Mouse (Mus musculus) retina, embryonic 14.5 days (tissue): ENCODE data around the gene Lrp1.
A peak's percentile ranks its signal among the peaks of the same experiment; 100 is the strongest.

Source experiments
- DNase-seq: peaks from one replicate; pipeline ENCODE4 v3.0.0-alpha.2; 2015; ENCODE audit warnings: low spot score

The Lrp1 gene

DNA sequence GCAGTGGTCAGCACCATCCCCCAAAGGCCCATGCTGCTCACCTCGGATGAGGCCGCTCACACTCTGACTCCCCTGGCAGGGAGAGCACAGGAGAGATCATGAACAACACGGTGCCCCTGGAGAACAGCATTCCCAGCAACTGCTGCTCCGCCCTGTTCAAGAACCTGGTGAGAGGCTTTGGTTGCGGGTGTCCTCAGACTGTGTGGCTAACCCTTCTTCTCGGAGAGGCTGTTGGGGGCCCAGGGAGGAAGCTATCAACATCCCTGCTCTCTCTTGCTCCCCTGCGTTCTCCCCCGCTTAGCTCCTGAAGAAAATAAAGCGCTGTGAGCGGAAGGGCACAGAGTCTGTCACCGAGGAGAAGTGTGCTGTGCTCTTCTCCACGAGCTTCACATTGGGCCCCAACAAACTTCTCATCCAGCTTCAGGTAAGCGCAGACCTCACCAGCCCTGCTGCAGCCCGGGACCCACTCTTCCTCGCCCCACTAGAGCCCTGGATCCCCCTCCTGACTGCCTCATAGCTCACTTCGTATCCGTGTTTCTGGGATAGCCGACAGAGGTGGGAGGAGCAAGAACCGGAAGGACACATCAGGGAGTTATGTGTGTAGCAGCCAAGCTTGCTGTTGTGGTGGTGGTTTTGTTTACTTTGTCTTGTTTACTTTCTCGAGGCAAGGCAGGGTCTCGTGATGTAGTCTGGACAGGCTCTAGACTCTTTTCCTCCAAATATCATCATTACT lies 32.1 kb upstream of the Lrp1 start:
- DNase-seq = no peak

GRCm38 (mm10) chr10:127645791-127646190 lies 24.8 kb upstream of the Lrp1 start:
- DNase-seq = no peak

DNA sequence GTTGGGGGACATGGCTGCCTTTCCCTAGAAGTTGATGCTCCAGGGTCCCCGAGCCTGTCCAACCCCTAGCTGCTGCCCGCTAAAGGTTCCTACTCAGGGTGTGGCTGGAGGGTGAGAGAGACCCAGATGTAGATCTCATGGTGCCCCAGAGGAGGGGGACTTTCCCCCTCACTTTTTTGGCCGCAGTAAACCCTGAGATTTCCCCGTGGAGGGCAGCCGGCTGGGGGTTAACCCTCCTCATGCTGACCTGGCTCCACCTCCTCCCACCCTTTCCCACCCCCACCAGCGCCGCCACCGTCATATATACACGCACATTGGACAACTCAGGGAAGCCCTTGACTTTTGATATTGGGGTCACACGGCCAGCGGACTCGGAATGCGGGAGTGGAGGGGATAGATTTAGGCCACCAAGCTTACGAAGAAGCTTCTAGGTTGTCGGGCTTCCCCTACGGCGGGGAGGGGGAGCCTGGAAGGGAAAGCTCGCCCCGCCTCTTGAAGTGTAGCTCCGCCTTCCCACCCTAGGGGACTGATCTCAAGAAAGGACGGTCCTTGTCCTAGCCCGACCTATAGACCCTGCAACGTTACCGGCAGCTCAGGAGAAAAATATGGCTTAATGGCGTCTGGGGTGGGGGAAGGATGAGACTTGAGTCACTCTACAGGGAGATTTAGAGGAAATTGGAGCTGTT lies 22.7 kb upstream of the Lrp1 start:
- peak; percentile 75 for DNase-seq

DNA sequence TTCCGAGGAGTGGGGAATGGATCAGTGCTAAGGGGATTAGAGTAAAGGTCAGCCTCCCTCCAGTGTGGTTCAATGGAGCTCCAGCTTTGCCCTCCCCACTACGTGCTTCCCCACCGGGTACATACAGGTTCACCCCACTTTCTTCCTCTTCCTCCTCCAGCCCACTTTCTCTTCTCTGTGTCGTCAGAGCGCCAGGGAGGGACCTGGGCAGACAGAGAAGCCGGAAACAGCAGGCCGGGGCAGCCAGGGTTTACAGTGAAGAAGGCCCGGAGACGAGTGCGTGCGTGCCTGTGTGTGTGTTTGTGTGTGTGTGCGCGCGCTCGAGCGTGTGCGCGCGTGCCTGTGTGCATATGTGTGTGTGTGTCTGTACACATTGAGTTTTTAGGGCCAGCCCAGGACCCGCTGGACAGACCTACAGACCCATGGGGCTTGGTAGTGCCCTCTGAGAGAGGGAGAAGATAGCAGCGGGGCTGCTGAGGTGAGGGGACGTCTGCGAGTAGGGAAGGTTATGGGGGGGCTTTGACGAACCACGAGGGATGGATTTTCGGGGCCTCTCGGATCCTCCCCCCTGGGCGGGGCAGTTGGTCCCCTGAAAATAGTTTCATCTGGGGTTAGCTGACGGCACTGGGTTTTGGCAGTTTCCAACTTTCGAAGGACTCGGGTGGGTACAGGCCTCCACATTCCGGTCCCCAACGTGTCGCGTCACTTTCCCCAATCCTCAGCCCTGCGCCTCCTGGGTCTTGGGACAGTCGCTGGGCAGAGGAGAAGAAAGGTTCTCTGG lies 22.0 kb upstream of the Lrp1 start, which contains the start of gene Stat6:
TSS of gene Stat6 (plus strand) at position 215 of the 781 bp plus-strand sequence.
- no peak for DNase-seq

DNA sequence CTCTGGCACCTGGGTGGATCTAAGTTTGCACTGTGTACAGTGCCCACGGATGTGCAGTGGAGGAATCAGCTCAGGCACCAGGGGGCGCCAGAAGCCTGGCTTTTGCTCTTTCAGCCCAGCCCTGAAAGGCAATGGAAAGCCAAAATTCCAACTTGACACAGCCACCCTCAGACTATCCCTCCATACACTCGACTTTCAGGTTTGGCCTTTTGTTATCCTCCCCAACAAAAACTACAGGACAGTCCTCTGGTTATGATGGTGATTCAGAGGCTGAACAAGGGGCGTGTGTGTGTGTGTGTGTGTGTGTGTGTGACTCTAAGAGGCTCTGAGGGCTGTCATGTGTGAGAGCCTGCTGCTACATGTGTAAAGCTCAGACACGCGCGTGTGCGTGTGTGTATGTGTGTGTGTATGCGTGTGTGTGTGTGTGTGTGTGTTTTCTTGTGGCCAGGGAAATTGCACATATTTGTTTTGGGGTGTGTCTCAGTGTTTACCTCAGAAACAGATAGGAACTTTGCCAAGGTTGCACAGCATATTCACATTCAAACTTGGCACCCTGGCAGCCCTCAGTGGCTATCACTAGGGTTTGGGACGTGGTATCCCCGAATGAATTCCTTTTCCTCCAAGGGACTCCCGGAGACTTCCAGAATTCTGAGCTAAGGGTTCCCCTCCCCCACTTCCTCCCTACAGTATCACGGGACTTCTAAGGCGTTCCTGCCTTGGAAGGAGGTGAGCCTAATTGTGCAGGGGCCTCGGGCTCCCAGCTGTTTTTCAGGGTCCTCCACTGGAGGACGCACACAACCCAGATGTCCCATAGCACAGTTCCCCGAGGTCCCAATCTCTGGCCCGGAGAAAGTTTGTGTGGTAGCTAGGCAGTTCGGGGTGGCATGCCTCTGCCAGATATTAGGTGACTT lies 21.2 kb upstream of the Lrp1 start:
- peak; percentile 95 for DNase-seq

DNA sequence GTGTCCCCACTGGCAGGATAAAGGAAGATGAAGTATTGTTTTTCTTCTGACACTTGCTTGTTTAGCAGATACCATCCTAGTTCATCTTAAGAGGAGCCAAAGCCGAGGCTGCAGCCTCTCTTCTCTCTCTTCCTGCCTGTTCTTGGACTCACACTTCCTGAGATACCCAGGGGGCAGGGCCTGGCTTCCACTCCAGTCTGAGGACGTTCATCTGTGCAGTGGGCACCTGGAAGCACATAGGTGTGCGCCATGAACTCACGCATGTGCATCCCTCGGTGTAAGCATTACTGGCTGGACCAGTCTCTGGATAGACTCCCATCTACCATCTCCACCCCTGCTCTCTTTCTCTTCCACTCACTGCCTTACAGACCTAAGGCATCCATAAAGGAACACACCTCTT lies 19.5 kb upstream of the Lrp1 start:
- no peak for DNase-seq

DNA sequence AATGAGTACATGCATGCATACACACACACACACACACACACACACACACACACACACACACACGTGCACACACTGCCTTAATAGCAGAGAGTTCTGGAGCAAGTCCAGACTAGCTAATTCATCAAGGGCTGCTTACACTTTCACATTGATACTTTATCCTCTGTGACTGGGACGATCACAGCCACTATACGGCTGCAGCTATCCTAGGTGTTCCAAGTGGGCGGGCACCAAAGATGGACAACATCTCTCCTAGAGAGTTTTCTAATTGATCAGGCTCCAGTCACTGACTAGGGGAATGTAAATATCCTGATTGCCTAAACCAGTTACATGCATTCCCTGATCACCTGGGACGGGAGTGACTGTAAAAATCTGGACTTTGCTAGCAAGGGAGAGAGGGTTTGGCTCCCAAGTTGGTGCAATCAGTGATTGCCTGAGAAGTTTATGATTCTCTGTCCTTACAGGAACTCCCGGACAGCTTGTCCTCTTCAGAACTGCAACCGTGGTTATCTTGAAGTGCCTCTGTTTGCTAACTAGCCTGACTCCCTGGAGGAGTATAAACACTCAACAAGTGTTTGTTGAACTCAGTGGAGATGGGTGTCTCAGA lies 11.8 kb upstream of the Lrp1 start:
- DNase-seq = no peak

- DNase-seq = no peak
Measured at GRCm38 (mm10) chr10:127631261-127632214, 10.6 kb upstream of the Lrp1 start.

DNA sequence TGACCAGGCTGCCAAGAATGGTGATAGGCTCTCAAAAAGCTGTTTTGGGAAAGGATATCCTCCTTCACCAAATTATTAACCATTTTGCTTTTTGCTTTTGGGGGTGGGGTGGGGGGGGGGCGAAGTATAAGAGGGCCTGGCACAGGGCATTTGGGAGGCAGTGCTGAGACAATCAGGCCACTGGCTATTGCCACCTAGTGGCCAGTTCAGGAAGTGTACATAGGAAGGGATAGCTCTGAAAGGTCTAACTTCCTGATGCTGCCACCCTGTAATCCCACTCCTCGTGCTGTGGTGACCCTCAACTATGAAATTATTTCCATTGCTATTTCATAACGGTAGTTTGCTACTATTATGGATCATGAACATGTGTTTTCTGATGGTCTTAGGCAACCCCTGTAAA lies 5.5 kb upstream of the Lrp1 start:
- DNase-seq = peak; percentile 54

DNA sequence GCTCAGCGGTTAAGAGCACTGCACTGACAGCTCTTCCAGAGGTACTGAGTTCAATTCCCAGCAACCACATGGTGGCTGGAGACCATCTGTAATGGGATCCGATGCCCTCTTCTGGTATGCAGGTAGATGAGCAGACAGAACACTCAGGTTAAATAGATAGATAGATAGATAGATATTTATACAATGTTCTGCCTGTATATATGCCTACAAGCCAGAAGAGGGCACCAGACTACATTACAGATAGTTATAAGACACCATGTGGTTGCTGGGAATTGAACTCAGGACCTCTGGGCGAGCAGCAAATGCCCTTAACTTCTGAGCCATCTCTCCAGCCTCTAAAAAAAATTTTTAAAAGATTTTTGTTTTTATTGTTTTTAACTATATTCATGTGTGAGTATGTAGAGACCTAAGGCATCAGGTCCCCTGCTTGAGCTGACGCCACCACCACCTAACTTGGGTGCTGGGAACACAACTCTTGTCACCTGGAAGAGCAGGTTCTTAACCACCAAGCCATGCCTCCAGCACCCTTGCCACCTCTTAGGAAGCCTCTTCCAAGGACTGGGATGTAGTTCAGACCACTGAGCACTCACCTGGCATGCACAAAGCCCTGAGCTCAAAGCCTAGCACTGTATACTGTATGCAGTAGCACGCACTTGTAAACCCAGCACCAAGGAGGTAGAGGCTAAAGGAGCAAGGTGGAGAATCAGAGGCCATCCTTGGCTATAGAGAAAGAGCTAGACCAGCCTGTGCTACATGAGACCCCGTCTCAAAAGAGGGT lies 2.7 kb upstream of the Lrp1 start:
- no peak for DNase-seq

DNA sequence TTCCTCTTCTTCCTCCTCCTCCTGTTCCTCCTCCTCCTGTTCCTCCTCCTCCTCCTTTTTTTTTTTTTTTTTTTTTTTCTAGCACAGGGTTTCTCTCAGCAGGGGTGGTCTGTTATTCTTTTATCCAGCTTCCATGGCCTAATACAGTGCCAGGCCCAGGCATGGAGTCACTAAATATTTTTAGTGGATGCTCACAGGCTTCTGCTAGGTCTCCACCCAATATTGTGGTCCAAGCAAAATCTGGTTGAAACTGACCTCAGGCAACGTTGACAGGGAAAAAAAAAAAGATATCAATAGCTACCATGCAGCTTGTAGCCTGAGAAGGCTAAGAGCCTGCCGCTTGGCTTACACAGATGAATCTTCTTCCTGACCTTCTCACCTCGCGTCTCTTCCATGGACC lies 1.7 kb upstream of the Lrp1 start:
- no peak for DNase-seq

- peak; percentile 76 for DNase-seq
Measured at GRCm38 (mm10) chr10:127622057-127622392, 1.1 kb upstream of the Lrp1 start.

DNA sequence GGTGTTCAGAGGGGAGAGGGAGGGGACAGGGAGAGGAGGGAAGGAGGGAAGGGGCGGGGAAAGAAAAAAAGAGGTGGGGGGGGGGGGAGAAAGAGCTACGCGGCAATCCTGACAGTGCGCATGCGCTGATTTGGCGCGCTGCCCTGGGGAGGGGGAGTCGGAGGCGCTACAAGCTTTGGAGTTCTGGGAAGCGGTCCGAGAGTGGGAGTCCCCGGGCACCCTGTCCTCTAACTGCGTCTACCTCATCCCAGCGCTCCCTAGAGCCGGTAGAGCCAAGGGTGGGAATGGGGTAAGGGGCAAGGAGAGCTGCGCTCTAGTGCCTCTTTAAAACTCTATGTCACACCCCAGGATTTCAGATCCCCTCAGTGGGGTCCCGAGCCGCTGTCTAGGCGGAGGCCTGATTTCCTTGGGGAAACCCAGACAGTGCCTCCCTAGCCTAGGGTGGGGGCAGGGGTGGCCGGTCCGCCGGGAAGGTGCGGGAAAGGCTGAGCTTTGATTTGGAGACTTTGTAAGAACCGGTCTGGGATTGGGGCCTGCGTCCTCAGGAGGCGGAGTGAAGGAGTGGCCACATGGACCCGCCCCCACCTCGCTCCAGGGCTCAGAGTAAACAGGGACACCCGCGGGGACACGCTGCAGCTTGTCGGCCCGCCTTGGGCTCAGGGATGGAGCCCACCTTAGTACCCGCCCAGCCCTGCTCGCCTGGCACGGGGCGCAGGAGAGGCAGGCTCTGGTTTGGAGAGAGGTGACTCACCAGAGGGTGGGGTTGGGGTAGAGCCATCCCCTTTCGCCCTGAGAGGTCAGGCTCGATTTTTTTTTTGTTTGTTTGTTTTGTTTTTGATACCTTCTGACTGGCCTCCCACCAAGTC lies 476 bp upstream of the Lrp1 start:
- peak; percentile 92 for DNase-seq

- DNase-seq = peak; percentile 57
Measured at GRCm38 (mm10) chr10:127619941-127620405, 975 bp downstream of the Lrp1 start.

DNA sequence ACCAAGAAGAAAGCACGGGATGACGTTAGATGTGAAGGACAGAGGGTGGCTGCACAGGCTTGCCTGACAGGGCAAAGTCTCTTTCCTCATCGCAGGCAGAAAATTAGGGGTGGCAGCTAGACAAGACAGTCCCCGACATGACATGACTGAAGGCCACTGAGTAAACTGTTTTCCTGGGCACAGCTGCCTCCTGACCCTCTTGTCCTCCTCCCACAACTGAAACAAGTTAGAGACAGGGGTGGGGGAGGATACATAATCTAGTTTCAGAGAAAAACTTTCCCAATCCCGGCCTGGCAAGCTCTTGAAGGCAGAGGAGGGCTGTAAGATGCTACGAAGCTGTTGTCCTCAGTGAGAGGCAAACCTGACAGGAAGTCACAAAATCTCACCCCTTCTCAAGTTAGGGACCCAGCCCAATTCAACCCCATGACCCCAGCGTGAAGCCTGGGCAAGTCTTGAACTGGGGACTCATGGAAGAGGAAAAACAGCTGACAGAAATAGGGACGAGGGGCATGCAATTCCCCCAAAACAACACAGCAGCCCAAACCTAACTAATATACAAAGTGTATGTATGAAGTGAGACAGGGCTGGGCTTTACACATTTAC lies 1.7 kb downstream of the Lrp1 start:
- DNase-seq = no peak

DNA sequence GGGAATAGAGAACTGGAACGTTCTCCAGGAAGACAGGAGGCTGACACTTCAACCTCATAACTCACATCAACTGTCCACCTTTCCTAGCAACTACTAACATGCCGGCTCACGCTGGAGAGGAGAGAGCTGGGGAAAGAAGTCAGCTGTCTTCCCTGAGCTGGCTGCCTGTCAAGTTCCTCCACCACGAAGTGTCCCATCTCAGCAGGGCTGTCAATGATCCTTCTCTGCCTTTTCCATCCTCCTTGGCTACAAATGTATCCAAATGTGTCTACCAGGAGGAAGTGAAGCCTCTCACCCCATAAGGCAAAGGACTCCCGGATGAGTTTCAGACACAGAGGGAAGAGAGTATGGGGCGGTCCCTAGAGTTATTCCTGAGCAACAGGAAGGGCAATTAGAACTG lies 2.8 kb downstream of the Lrp1 start:
- no peak for DNase-seq

- no peak for DNase-seq
Measured at GRCm38 (mm10) chr10:127617294-127617693, 3.7 kb downstream of the Lrp1 start.

DNA sequence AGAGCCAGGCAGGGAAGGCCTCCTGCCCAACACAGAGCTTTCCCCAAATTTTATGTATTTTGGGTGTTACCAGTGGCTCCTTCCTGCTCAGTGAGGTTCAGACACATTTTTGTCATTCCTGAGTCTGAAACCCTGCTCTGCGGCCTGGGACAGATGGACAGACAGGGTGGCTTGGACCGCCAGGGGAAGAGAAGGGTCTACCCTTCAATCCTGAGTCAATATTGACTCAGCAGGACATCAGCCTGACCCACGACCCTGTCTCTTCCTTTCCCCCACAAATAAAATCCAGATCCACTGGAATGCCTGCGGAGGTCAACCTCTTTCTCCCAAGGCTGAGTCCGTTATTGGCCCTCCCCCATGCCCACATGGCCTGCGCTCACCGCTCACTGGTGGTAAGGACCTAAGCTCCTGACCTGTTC lies 4.7 kb downstream of the Lrp1 start:
- no peak for DNase-seq
